Mouse (Mus musculus) thymus, adult 18-20 months (tissue): ENCODE measurements around the gene Slc1a3.

Experiments
- DNase-seq, 2 experiments: peaks; one replicate each; pipeline ENCODE4 v3.0.0; 2022; ENCODE audit warnings: mixed read lengths in 2 of 2

Gene Slc1a3

DNA sequence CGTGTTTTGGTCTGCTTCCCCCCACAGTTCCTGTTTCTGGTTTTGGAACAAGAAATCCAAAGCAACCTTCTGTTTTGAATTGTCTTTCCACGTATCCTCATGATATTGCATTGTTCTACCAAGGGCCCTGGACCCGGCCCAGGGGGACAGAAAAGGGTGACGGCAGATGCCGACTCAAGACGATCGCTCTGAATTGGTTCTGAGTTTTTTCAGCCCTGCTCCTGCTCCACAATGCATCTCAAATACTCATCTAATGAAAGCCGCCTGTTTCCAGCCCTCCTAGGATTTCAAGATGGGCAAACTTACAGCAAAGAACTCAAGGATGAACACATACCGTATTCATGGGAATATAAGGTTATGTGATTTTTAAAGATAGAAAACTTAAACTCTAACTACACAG is 55.3 kb downstream of the Slc1a3 start:
- DNase-seq = no peak

DNA sequence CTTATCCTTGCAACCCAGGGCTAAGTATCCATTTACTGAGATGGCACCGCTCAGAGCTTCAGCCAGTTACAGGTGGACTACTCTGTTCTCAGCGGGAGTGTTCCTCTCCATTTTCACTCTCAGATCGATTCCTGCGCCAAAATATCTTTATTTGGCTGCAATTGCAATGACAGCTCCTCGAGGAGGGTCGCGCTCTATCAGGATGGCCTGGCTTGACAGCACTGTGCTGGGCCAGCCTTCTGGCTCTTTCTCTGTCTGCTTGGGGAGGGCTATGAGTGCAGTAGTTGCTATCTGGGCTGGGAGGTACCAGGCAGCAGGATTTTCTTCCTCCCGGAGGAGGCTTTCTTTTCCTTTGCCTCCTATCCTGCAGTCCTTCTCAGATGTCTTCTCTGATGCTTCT is 57.9 kb downstream of the Slc1a3 start:
- DNase-seq = no peak

DNA sequence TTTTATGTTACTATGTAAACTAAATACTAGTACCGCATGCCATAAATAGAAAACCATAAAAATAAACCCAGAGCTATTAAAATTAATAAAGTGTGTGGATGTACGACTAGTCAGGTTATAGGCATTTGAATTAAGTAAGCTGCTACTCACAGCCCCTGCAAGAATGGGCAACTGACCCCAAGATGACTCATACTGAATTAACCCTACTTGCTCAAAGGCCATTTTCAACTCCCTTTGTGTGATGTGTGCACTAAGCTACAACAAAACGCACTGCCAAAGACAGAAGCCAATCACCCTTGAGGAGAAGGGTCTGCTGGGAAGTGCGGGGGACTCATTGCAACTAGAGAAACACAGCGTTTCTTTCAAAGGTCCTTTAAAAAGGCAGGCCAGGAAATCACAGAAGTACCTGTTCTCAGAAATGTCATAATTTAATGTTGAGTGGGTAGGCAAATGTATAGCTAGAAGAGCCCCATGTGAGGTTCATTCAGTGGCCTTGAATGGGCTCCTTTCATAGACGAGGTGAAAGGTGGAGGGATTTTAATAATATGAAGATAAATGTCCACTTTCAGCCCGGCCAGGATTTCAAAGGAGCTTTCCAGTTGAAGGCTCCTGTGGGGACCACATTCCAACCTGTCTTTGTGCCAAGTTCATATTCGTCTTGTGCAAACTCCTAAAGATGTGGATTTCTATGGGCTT is 66.4 kb downstream of the Slc1a3 start:
- DNase-seq = no peak

DNA sequence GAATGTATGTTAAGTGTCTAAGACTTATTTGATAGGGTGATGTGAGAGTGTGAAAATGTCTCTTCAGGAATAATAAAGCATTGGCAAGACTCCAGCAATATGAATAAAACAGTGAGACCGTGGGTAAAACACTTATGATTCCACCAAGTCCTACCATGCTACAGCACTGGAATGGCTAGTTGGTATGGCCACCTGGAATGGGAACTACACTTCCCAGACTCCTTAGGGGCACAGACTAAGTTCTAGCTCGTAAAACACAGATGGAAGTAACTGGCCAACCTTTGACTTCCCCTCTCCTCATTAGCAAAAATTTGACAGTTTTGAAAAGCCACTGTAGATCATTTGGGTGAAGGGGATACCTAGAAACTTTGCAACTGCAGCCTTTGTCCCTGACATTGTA is 70.7 kb downstream of the Slc1a3 start:
- no peak for DNase-seq

DNA sequence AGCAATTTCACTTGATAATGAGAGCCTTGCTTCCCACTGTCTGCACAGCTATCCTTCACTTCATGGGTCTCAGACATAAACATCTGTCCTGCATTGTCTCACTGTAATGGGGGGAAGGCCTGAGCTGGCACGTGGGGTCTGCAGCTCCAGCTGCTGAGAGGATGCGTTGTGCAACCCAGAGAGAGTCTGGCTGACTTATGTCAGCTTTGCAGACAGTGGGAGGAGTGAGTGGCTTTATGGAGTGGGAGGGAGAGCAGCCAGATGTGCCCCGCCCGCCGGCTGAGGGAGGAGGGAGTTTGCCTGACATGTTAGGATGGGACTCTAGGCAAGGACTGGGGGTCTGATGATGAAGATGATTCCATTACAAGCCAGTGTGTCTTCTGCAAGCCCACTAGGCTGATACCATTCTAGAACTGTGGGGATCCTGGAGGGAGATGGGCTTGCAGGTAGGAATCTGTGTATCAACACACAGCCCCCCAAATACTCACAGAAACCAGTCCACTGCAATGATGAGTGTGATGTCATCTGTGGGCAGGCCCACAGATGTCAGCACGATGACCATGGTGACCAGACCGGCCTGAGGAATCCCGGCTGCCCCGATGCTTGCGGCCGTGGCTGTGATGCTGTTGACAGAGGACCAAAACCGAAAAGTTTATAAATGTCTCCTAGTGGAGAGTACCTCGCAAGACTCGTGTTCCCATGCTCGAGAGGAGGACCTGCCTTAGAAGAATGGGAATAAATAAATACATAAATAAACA is 71.8 kb downstream of the Slc1a3 start:
- DNase-seq = no peak

DNA sequence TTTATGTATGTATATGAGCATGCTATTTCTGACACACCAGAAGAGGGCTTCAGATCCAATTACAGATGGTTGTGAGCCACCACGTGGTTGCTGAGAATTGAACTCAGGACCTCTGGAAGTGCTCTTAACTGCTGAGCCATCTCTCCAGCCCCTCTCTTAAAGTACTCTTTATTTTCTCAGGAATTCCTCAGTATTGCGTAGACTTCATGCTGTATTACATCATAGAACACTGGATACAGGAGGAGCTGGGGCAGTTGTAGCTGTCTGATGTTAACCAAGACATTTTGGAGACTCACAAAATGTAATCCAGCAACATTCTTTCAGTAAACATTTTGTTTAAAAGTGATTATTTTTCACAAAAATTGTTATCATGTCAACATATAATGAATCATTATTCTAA is 73.3 kb downstream of the Slc1a3 start:
- DNase-seq = no peak

DNA sequence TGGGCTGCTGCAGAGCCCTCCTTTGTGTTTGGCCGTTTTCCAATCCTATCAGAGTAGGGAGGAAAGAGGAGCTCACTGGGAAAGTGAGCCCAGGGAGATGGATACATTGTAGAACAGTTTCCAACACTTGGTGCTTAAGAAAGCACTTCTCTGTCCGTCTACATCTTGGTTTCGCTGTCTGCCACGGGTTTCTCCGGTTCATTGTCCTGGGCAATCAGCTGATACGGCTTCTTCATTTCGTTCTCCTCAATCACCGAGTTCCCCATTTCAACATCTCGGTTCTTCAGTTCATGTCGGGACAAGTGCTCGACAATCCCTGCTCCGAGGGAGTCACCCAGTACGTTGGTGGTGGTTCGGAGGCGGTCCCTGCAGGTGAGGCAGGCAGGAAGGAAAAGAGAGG is 74.6 kb downstream of the Slc1a3 start:
- DNase-seq = no peak

DNA sequence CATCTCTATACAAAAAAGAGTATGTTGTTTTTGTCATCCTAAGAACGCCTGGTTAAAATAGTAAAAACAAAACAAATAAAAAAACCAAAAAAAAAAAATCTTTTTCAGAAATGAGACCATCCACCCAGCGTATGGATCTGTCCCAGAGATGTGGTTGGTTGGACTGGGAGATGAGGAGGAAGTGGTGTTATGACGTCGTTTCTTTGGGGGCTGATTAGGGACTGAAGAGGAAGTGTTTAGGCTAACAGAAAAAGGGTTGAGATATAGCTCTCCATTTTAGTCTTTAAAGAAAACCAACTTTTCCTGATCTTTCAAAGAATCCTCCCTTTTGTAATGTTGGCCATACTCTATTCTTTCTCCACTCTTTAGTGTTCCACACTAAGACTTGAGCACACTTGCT is 75.8 kb downstream of the Slc1a3 start:
- no peak for DNase-seq

DNA sequence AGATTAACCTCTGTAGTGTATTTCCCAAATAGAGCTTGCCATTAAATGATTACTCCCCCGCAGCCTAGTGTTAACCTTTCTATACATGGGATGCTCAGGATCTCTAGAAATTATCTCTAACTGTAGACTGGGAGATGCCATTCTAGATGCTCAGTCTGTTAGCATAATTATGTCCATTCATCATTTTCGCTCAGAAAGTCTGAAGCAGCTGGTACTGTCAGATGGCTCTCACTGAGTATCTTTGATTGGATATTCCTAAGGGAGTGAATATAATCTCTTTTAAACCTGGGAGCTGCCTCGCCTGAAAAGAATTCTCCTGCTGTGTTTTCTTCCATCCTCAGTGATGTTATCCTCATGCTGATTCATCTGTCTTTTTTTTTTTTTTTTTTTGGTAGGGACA is 76.2 kb downstream of the Slc1a3 start:
- no peak for DNase-seq

DNA sequence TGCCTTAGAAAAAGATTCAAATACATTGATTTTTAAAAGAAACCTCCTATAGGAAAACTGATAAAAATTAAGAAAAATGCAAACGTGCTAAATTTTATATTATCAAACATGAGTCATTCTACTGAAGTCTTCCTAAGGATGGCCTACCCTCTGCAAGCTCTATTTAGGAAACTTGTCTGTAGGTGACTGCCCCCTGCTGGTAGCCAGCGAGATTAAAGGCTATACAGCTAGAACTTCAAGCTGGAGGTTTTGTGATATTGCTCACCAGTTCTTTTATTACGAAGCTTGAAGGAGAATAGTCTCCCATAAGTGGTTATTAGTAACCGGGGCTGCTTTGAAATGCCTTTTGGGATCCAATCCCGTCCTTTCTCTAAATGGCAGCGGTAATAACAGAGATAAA is 77.2 kb downstream of the Slc1a3 start:
- peak in 1 of 2 experiments; percentile 20 for DNase-seq

DNA sequence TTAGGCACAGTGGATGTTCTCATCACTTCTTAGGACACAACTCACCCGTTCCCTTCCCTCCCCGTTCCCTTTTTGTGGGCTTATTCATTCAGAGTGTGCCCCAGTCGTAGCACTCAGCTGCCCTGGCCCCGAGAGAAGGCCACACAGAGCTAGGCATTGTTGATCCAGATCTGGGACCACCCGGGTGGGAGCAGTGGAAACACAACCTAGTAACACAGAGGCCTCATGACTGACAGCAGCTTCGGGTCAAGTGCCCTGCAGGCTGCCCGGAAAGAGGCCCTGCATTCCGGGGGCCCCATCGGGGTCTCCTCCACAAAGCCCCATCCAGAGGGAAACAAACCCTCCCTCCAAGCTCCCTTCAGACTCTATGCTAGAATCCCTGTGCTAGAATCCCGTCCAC is 78.2 kb downstream of the Slc1a3 start:
- no peak for DNase-seq

DNA sequence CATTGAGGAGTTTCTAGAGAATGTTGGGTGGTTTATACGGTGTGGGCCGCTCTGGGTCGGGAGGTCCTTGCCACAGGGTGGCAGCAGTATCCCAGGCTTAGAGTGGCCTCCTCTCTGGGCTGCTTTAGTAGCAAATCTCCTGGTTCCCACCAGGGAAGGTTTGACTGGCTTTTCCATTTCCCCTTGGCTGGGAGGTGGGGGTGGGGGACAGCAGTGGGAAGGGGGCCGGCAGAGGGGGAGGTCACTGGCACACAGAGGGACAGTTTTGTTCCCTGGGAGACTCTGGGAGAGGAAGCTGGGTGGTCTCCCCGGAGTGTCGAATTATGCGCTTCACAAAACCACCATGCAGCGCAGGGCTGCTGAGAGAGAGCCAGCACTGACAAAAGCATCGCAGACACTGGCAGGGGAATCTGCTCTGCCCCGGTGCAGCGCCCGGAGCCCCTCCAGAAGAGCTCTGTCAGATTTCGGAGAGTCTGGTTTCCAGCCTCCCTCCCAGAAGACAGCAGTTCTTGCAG is 81.2 kb downstream of the Slc1a3 start:
- DNase-seq = peak in 1 of 2 experiments; percentile 10

DNA sequence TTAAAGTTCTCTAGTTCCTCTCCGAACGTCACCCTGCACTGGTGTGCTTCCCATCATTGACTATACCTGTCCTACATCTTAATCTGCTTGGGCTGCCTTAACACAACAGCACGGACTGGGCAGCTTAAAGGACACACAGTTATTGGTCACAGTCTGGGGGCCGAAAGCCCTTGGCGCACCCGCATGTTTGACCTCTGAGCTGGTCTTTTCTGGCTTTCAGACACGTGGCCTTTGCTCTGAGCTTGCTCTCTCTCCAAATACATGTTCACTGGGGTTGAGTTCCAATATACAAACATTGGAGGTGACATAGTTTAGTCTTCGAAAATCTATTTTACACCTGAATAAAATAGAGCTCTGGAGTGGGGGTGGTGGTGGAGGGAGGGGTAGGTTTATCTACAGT is 82.4 kb downstream of the Slc1a3 start:
- no peak for DNase-seq

DNA sequence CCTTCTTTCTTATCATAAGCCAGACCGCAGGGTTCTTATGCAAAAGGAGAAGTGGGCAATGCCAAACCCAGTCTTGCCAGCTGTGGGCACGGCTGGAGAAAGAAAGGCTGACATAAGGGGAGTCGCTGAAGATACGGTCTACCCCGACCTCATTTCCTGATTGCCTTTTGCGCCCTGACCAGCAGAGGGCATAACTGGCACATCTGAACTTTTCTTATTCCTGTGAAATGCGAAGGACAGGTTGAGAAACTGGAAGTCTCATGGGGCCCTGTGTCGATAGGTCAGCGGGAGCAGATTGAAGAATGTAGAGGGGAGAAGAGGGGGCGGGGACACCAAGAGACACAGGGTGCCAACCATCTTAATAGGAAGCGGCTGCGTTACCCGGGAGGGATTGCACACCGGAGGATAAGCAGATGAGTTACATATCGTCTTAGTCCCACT is 83.4 kb downstream of the Slc1a3 start:
- DNase-seq = peak; percentile 31 to 50

DNA sequence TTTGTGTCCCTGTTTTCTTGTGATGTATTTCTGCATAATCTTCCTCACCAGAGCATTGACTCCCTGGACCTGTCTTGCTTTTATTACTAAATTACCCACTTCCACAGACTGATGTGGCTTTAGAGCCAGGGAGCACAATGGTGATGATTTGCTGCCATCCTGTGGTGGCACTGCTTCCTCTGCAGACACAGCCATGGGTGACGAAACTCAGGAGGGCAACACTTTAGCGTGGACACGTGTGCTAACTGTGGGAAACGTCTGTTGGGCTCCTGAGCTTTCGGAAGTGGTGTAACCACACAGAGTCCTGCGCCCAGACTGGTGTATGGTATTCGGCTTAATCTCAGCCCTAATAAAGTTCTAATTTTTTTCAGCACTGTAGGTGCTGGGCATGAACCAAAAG is 85.2 kb downstream of the Slc1a3 start:
- peak; percentile 31 to 32 for DNase-seq

DNA sequence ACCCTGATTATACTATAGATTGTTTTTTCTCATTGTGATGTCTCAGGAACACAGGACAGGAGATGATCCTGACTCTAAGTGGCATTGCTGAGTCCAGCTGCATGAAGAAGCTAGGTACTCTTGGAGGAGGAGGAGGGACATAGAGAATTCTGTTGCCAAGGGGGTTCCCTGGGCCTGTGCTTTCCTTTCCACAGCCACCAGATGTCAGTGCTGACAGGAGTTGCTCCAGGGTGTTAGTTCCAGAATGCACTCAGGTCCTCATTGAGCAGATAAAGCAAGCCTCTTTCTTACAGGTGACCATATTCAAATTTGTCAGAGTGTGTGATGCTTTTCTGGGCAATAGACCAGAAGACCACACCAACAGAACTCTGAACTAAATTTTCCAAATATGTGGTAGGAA is 86.7 kb downstream of the Slc1a3 start:
- DNase-seq = no peak

DNA sequence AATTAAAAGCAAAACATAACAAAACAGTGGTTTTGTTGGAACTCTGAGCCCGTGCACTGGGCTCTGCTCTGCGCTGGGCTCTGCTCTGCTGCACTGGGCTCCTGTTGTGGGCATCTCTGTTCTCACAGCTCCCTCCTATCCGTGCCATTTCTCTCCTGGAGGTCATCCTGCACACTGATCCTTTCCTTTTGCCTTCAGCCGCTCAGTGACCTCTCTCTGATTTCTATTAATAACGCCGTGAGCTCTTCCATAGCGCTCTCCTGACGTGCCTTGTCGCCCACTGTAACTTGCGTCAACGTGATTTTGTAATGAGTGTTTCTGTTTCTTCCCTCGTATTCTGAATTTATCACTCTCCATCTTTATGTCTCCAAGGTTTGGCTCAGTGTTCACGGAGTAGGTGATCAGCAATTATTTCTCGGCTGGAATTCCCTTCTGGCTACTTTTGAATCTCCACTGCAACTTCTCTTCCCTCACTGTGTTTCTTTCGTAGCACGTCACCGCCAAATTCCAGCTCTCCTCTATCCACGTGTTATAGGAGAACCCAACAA is 91.0 kb downstream of the Slc1a3 start:
- DNase-seq = no peak

DNA sequence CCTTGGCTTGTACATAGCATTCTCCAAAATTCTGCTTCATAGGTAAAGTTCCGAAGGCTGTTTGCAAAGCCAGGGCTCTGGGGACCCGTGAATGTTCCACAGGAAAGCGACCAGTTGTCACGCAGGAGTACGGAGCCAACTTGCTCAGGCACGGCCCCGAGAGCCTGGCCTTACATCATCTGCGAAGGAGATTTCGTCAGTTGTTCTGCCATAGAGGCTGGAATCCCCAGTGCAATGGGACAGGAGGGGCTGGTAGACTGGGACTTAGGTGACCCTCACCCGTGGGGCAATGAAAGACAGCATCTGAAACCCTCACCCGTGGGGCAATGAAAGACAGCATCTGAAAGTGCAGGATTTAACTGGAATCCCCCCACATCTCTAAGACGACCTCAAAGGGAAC is 94.3 kb downstream of the Slc1a3 start:
- no peak for DNase-seq

DNA sequence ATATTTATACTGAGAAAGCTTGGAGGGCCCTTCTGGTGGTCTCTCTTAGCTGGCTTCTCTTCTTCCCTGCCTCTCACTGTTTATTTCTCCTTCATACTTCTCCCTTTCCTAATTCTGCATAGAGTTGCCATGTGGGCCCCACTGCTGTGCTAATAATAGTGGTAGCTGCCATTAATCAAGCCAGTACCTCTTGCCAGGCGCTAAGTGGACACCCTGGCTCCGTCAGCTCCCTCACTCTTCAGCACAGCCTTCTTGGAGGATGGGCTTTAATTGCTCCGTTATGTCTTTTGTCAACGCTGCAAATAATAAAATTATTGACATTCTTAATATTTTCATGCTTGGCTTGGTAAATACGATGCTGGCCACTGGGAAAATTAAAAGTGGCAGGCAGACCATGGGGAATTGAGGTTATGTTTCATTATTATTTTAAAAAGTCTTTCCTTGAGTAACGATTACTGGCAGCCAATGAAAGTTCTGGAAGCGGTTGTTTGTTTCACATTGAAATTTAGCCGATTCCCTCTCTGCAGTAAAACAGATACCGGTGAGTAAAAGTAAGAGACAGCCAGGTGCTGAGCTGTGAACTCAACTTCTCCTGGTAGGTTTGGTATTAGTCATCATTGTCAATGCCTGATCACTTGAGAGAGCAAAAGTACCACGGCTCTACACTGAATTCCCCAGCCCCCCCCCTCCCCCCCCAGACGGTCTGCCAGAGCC is 94.9 kb downstream of the Slc1a3 start:
- no peak for DNase-seq

DNA sequence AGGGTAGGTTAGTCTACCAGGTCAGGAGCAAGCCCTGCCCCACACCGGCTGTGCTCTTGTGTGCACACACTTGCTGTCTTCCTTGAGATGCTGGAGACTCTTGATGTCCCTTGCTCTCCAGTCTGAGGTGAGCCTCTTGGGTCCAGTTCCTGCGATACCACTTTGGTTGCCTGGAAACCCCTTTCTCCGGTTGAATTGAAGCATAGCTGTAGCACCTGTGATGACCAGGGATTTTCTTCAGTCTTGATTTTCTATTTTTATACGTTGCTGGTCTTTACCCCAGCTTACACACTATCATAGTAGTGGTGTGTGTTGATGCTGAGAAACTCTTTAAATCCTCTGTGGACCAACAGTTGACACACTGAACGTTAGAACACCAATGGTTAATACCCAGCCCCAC is 95.9 kb downstream of the Slc1a3 start:
- no peak for DNase-seq

DNA sequence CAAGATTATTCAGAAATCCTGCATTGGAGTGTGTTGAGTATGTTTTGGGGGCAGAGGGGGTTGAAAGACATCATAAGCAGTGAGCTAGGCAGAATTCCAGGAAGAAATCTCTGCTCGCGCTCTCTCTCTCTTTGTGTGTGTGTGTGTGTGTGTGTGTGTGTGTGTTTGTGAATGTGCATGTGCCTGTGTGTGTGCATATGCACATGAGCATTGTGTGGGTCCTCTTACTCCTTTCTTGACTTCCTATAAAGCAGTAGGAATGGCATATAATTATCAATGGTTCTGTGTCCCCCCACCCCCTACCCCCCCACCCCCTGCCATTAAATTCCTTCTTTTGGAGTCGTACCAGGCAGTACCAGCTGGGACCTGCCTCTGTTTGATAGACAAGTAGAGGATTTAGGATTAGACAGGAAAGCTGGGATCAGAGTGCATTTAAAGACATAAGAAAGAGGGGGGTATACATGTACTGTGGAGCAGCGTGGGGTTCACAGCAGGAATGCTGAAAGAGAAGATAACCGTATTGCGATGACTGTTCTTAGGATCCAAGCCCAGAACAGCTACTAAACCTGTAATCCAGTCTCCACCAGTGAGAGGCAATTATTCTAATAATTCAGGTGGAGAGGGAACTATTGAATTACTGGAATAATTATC is 104.9 kb downstream of the Slc1a3 start:
- DNase-seq = no peak

DNA sequence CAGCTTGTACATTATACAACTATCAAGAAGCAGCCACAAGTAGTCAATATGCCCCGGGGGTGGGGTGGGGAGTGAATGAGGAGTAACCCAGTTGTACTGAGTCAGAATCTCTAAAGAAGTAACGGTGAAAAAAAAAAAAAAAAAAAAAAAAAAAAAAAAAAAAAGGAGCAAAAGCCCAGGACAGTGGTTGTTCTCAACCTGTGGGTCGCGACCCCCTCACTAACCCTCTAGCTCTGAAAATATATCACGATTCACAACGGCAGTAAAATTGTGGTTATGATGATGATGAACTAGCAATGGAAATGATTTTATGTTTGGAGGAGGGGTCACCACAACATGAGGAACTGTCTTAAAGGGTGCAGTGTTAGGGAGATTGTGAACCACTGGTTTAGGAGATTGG is 108.2 kb downstream of the Slc1a3 start:
- DNase-seq = no peak
